Mouse (Mus musculus) gastrocnemius, postnatal 25 days (tissue): Measurements from ENCODE around the gene Zfpl1. TPM values are rescaled to one million over a fixed set of nuclear protein-coding genes. Genes with fewer than 3 reads are reported as not detected.

ENCODE experiments used
- microRNA-seq, 2 experiments: library from miRNA; unstranded; fragments of <30 nt; microRNA quantifications; one replicate each; pipeline ENCODE4 v1.2.0; 2021; ENCODE audit warnings: borderline replicate concordance in 2 of 2
- total RNA-seq, 2 experiments: library from RNA; stranded (reverse); gene quantifications; 1 replicate in 1 of 2; 2 replicates in 1 of 2; pipeline ENCODE4 v1.2.3; 2021

Gene Zfpl1
- total RNA-seq, 2 experiments from 2014 or later, result 10.6 to 10.7 TPM

Small RNA genes lying within 50 kb of the gene (microRNA-seq; reads per million reads assigned to microRNA genes)
- 0 to 0.74 reads per million in 2 experiments for gene Mir6988

Other genes with a start within 250 kb of the Zfpl1 start
- gene Frmd8, start 209.7 kb downstream of the Zfpl1 start, total RNA-seq, result 1 to 10 TPM; 3.7 to 6.4 TPM
- 1 to 10 TPM in 1 of 2 experiments, under 1 TPM in 1; 0.59 to 1.3 TPM for gene Slc25a45, start 207.1 kb downstream of the Zfpl1 start, total RNA-seq
- under 1 TPM; 0.15 to 0.35 TPM for gene Tigd3, start 190.8 kb downstream of the Zfpl1 start, total RNA-seq
- gene Dpf2, start 171.9 kb downstream of the Zfpl1 start, total RNA-seq, result 10 to 100 TPM; 80.6 to 83.5 TPM
- gene Cdc42ep2, start 160.1 kb downstream of the Zfpl1 start, total RNA-seq, result 10 to 100 TPM; 12.0 to 13.0 TPM
- 10 to 100 TPM in 1 of 2 experiments, 1 to 10 TPM in 1; 9.2 to 10.8 TPM for gene Pola2, start 120.8 kb downstream of the Zfpl1 start, total RNA-seq
- gene Slc22a20, start 98.8 kb downstream of the Zfpl1 start, total RNA-seq, result not detected
- gene Capn1, start 69.1 kb downstream of the Zfpl1 start, total RNA-seq, result 10 to 100 TPM; 76.8 to 81.5 TPM
- gene Syvn1, start 38.4 kb downstream of the Zfpl1 start, total RNA-seq, result 10 to 100 TPM; 15.2 to 16.2 TPM
- 10 to 100 TPM; 27.2 to 29.2 TPM for gene Mrpl49, start 27.2 kb downstream of the Zfpl1 start, total RNA-seq
- gene Fau, start 27.1 kb downstream of the Zfpl1 start, total RNA-seq, result 100 to 1,000 TPM; 317 to 352 TPM
- gene Znhit2, start 23.8 kb downstream of the Zfpl1 start, total RNA-seq, result 1 to 10 TPM; 6.8 to 7.7 TPM
- gene Tm7sf2, start 16.6 kb downstream of the Zfpl1 start, total RNA-seq, result 1 to 10 TPM; 4.2 to 6.9 TPM
- gene Vps51, start 7.7 kb downstream of the Zfpl1 start, total RNA-seq, result 10 to 100 TPM; 18.0 to 19.1 TPM
- gene Tmem262, start 4.9 kb downstream of the Zfpl1 start, total RNA-seq, result not detected
- not detected for gene Gm28374, start 2.7 kb downstream of the Zfpl1 start, total RNA-seq
- under 1 TPM; 0.23 to 0.67 TPM for gene Cdca5, start within 50 bp of the Zfpl1 start, total RNA-seq
- not detected for gene AC131692.1, start 9.5 kb upstream of the Zfpl1 start, total RNA-seq
- gene Naaladl1, start 20.8 kb upstream of the Zfpl1 start, total RNA-seq, result not detected
- gene Sac3d1, start 33.7 kb upstream of the Zfpl1 start, total RNA-seq, result 10 to 100 TPM in 1 of 2 experiments, 1 to 10 TPM in 1; 8.8 to 10.3 TPM
- gene Snx15, start 43.3 kb upstream of the Zfpl1 start, total RNA-seq, result 10 to 100 TPM in 1 of 2 experiments, 1 to 10 TPM in 1; 8.7 to 12.4 TPM
- under 1 TPM; 0.19 to 0.72 TPM for gene Batf2, start 56.0 kb upstream of the Zfpl1 start, total RNA-seq
- 10 to 100 TPM; 53.8 to 59.2 TPM for gene Arl2, start 56.6 kb upstream of the Zfpl1 start, total RNA-seq
- not detected for gene Majin, start 99.4 kb upstream of the Zfpl1 start, total RNA-seq
- not detected for gene Gpha2, start 141.4 kb upstream of the Zfpl1 start, total RNA-seq
- gene Ppp2r5b, start 150.9 kb upstream of the Zfpl1 start, total RNA-seq, result 10 to 100 TPM; 28.8 to 32.5 TPM
- gene Atg2a, start 156.7 kb upstream of the Zfpl1 start, total RNA-seq, result 10 to 100 TPM; 15.3 to 16.7 TPM
- gene Ehd1, start 191.8 kb upstream of the Zfpl1 start, total RNA-seq, result 10 to 100 TPM; 33.1 to 34.3 TPM
- gene Cdc42bpg, start 221.5 kb upstream of the Zfpl1 start, total RNA-seq, result 1 to 10 TPM; 4.0 to 5.1 TPM